Mouse (Mus musculus) WW6 (cell line): ENCODE measurements around the gene Tmtc4.

ENCODE experiments used
- DNase-seq: peaks from one replicate; pipeline ENCODE4 v3.0.0-alpha.2; 2013; ENCODE audit warnings: low read depth, low spot score

Tmtc4 gene

GRCm38 (mm10) chr14:122902884-122903283 lies 81.0 kb downstream of the Tmtc4 start:
- DNase-seq = no peak

GRCm38 (mm10) chr14:122902136-122902535 lies 81.7 kb downstream of the Tmtc4 start:
- no peak for DNase-seq

GRCm38 (mm10) chr14:122901715-122902114 lies 82.1 kb downstream of the Tmtc4 start:
- no peak for DNase-seq

GRCm38 (mm10) chr14:122901177-122901576 lies 82.7 kb downstream of the Tmtc4 start:
- DNase-seq = no peak

GRCm38 (mm10) chr14:122900679-122901078 lies 83.2 kb downstream of the Tmtc4 start:
- no peak for DNase-seq

- no peak for DNase-seq
These were observed 85.3 kb downstream of the Tmtc4 start for GRCm38 (mm10) chr14:122898550-122898949.

- DNase-seq = no peak
These were observed 87.7 kb downstream of the Tmtc4 start for GRCm38 (mm10) chr14:122896106-122896505.

GRCm38 (mm10) chr14:122891470-122891968 lies 92.3 kb downstream of the Tmtc4 start:
- no peak for DNase-seq

GRCm38 (mm10) chr14:122888480-122888872 lies 95.4 kb downstream of the Tmtc4 start:
- DNase-seq = no peak

GRCm38 (mm10) chr14:122887702-122888479 lies 95.9 kb downstream of the Tmtc4 start:
- DNase-seq = no peak

- no peak for DNase-seq
These were observed 96.6 kb downstream of the Tmtc4 start for GRCm38 (mm10) chr14:122887278-122887677.

- DNase-seq = no peak
These were observed 97.9 kb downstream of the Tmtc4 start for GRCm38 (mm10) chr14:122885893-122886292.

- no peak for DNase-seq
These were observed 99.8 kb downstream of the Tmtc4 start for GRCm38 (mm10) chr14:122883821-122884584.

- DNase-seq = no peak
These were observed 100.4 kb downstream of the Tmtc4 start for GRCm38 (mm10) chr14:122883410-122883806.

GRCm38 (mm10) chr14:122882795-122883409 lies 100.9 kb downstream of the Tmtc4 start:
- no peak for DNase-seq

- DNase-seq = no peak
These were observed 101.6 kb downstream of the Tmtc4 start for GRCm38 (mm10) chr14:122882201-122882639.

- no peak for DNase-seq
These were observed 102.1 kb downstream of the Tmtc4 start for GRCm38 (mm10) chr14:122881699-122882098.

GRCm38 (mm10) chr14:122880291-122880690 lies 103.5 kb downstream of the Tmtc4 start:
- no peak for DNase-seq

GRCm38 (mm10) chr14:122877787-122878186 lies 106.0 kb downstream of the Tmtc4 start:
- DNase-seq = no peak

GRCm38 (mm10) chr14:122876723-122877122 lies 107.1 kb downstream of the Tmtc4 start:
- DNase-seq = no peak

GRCm38 (mm10) chr14:122876163-122876562 lies 107.7 kb downstream of the Tmtc4 start:
- peak; percentile 20 for DNase-seq

GRCm38 (mm10) chr14:122875636-122876035 lies 108.2 kb downstream of the Tmtc4 start:
- no peak for DNase-seq
